Mouse (Mus musculus) liver, embryonic 14 days (tissue): ENCODE results near the gene Mrpl52. TPM values are rescaled to one million over a fixed set of nuclear protein-coding genes. Genes with fewer than 3 reads are reported as not detected.

ENCODE experiments used
- polyA plus RNA-seq: library from polyadenylated mRNA; depleted of rRNA; stranded (reverse); fragments of >200 nt; gene quantifications from 2 replicates; pipeline ENCODE4 v1.2.3, GENCODE M21; 2012; rRNA removed

Gene Mrpl52
- polyA plus RNA-seq: 155 and 165 TPM in 2 replicates

GRCm38 (mm10) chr14:54426689-54427398 lies at the start of gene Mrpl52:
TSS of gene Mrpl52 (plus strand) at chr14:54426909.

GRCm38 (mm10) chr14:54417623-54418081 lies 9.1 kb upstream of the Mrpl52 start, which contains the start of gene Slc7a7:
TSS of gene Slc7a7 (minus strand) at chr14:54417780.

DNA sequence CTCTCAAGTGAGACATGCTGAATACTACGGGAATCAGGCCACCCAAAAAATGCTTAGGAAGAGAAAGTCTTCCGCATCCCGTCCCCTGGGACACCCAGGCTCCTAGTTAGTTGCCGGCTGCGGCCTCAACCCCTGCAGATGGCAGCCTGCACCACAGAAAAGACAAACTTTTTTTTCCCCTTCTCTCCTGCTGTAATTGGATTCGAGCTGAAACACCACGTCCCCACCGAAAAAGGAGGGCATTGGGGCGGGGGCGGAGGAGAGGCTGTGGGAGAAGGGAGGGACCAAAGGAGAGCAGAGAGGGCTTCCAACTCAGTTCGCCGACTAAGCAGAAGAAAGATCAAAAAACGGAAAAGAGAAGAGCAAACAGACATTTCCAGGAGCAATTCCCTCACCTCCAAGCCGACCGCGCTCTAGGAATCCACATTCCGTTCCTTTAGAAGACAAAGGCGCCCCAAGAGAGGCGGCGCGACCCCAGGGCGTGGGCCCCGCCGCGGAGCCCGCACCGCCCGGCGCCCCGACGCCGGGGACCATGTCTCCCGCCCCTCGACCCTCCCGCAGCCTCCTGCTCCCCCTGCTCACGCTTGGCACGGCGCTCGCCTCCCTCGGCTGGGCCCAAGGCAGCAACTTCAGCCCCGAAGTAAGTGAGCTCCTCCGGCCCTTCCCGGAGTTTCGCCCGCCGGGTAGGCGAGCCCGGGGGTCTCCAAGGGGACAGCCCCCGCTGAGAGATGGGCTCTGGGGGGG lies 4.8 kb downstream of the Mrpl52 start, which contains the start of gene Mmp14:
Gene Mmp14 (plus strand): TSS at position 279 of the 744 bp plus-strand sequence.

DNA sequence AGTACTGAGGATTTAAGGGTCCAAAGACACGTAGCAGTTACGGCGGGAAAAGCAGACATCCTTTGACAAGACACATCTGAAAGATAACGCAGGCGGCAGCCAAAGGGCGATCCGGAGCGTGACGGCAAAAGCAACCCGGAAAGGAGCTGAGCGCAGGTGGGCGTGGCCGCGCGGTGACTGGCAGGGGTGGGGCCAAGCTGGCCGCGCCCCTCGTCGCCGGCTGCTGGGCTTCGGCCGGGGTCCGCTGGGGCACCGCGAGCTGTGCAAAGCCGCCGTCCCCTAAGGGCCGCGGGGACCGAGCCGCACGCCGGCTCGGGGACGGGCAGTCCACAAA lies 37.2 kb downstream of the Mrpl52 start, which contains the start of gene Lrp10:
Gene Lrp10 (plus strand): TSS at position 179 of the 334 bp plus-strand sequence.

GRCm38 (mm10) chr14:54475941-54476844 lies 49.5 kb downstream of the Mrpl52 start, which contains the start of gene Rem2:
TSS of gene Rem2 (plus strand) at chr14:54476100.

Other genes with a start within 250 kb of the Mrpl52 start
- 108 and 135 TPM in 2 replicates for gene Dad1, start 172.8 kb upstream of the Mrpl52 start, polyA plus RNA-seq
- gene Abhd4, start 172.7 kb upstream of the Mrpl52 start, polyA plus RNA-seq: 4.7 and 5.6 TPM in 2 replicates
- not detected in 2 replicates for gene Olfr49, start 142.0 kb upstream of the Mrpl52 start, polyA plus RNA-seq
- 25.0 and 28.0 TPM in 2 replicates for gene Oxa1l, start 66.1 kb upstream of the Mrpl52 start, polyA plus RNA-seq
- 6.7 and 7.2 TPM in 2 replicates for gene Slc7a7, start 9.1 kb upstream of the Mrpl52 start, polyA plus RNA-seq
- gene Mmp14, start 4.7 kb downstream of the Mrpl52 start, polyA plus RNA-seq: 18.4 and 19.3 TPM in 2 replicates
- 10.2 and 12.6 TPM in 2 replicates for gene Lrp10, start 37.2 kb downstream of the Mrpl52 start, polyA plus RNA-seq
- 0.06 and 0.08 TPM in 2 replicates for gene Rem2, start 49.2 kb downstream of the Mrpl52 start, polyA plus RNA-seq
- gene Prmt5, start 90.6 kb downstream of the Mrpl52 start, polyA plus RNA-seq: 23.5 and 25.7 TPM in 2 replicates
- 23.2 and 26.4 TPM in 2 replicates for gene Haus4, start 127.7 kb downstream of the Mrpl52 start, polyA plus RNA-seq
- 3.7 and 4.5 TPM in 2 replicates for gene Ajuba, start 150.6 kb downstream of the Mrpl52 start, polyA plus RNA-seq
- 3.8 and 4.0 TPM in 2 replicates for gene 4931414P19Rik, start 179.1 kb downstream of the Mrpl52 start, polyA plus RNA-seq
- 104 and 126 TPM in 2 replicates for gene Psmb5, start 191.1 kb downstream of the Mrpl52 start, polyA plus RNA-seq
- gene Psmb11, start 194.5 kb downstream of the Mrpl52 start, polyA plus RNA-seq: 0.01 TPM in 1 of 2 replicates, not detected in the other
- gene Gm17606, start 214.0 kb downstream of the Mrpl52 start, polyA plus RNA-seq: not detected in 2 replicates
- 1.00 and 1.1 TPM in 2 replicates for gene Cdh24, start 214.5 kb downstream of the Mrpl52 start, polyA plus RNA-seq